Mouse (Mus musculus): Measurements from ENCODE around the gene Pik3ca.

DNA sequence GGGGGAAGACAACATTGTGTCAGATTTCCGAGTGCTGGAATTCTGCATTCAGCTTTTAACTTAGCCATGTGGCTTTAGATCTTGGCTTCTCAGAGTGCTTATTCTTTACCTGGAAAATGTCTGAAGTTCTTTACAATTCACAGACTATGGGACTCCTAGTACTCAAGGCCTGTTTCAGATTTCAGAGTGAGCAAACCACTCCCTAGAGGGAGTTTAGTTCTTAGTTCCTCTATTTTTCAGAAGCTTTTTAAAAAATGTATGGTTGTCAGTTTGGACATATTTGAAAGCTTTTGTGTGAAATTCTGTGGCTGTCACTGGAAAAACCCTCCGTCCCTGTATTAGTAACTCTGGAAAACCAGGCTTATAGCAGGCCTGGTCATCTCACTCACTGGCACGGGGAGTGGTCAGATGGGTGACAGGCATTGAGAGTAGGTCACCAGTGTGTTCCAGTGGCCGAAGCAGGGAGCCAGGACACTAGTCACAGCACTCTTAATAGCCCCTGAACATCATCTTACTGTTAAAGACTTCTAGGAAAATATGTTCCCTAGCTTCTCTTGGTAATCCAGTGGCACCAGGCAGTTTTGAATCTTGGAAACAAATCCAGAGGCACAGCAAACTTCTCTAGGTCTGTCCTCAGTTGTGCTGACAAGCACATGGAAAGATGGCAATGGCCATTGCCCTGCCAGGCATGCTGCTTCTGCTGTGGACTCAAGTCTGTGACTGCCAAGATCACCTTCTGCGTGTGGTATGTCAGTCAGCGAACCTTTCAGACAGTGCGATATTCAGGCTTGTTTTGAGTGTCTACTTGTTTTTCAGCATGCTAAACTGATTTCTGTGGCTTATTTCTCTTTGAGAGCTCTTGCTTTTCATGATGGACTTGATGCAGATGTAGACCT is 5.8 kb downstream of the Pik3ca start:
- TF ChIP-seq CTCF (IDR thresholded peaks at IDR 0.05; ENCODE audit: extremely low read depth, insufficient read depth, low read length) (no peak), POLR2A (IDR thresholded peaks at IDR 0.05; ENCODE audit: extremely low read depth, insufficient read depth, low read length) (no peak)
